Mouse (Mus musculus) urinary bladder, postnatal 36 days (tissue): ENCODE measurements around the gene Ccdc148.
A peak's percentile ranks its signal among the peaks of the same experiment; 100 is the strongest.

Experiments used
- DNase-seq, 2 experiments: peaks; one replicate each; pipeline ENCODE4 v3.0.0; 2022; ENCODE audit warnings: low spot score in 2 of 2, mixed read lengths in 1 of 2

Gene Ccdc148

DNA sequence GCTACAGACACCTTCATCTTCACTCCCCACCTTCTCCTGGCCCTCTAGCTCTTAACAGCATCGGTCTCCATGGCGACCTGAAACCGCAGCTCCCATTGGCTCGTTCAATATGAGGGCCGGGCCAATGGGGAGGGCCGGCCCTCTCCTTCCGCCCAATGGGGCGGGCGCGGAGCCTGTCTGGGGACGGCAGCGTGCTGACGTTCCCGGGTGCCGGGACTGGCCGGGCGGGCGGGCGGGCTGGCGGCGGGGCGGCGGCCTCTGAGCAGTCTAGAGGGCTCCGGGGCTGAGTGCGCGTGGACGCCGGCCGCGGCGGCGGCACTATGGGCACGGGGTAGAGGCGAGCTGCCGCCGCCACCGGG, at the start of gene Ccdc148, which contains the start of gene Pkp4:
Ccdc148 (minus strand) TSS at position 79 of the 359 bp plus-strand sequence.
Pkp4 (plus strand) TSS at position 246 of the 359 bp plus-strand sequence.
- DNase-seq: peak; percentile 87 to 91

DNA sequence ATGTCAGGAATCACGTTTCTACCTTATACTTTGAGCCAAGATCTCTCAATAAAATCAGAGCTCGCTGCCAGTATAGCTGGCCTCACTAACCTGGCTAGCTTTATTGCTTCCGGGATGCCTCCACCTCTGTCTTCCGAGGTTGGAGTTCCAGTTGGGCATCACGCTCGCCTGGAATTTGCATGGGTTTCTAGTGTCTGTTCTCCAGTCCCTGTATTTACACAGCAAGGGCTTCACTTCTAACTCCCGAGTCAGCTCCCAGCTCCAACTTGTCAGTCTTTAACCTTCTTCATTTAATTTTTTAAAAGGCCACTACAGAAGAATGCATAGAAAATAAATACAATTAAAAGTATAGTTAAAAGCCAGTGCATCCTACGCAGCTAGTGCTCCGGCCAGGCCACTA, 47.8 kb upstream of the Ccdc148 start:
- DNase-seq: no peak

DNA sequence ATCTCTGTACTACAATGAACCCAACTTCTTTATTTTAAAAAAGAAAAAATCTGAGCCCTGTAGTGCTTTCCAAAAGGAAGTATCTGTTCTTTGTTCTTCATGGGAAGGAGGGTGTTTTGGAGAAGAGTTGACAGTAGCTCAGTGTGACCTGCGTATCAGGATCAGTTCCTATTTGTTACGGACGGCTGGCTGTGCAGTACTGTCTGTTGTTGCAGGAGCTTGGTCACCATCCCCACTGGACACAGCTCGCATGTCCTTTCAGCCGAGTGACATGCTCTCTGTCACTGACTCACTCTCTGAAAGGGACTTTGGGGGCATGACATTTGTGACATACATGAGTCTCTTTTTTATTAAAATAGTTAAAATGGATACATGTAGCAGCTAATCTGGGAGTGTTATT, 47.2 kb upstream of the Ccdc148 start:
- DNase-seq: no peak

DNA sequence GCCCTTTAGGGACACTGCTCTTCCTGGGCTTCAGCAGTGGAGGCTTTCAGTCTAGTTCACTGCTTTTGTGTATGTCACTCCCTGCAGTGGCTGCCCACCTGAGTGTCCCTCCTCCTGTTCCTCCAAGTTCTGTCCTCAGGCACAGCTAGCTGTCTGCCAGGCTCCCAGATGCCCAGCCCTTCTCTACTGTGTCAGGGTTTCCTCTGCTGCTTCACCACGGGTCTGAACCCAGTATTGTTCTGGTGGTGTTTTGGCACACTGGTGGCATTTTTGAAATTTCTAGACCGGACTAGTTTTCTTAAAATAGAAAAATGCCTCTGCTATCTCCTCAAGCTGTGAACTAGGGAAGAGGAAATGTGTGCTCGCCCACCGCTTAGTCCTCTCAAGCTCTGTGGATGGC, 46.8 kb upstream of the Ccdc148 start:
- DNase-seq: no peak

DNA sequence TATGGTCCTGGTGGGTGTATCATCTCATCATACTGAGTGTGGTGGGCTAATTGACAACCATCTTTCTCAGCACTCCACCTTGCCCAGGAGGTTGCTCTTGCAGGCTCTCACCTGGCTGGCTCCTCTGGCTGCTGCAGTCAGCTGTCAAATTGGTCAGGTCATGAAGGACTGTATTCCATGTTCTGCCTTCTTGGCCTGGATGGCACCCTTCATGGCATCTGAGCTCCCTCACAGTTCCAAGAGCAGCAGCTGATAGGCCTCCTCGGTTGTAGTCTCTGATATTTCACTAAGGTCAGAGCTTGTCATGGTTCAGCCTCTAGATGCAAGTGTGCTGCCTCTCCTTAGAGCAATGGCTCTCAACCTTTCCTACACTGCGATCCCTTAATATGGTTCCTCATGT, 45.7 kb upstream of the Ccdc148 start:
- no peak for DNase-seq

DNA sequence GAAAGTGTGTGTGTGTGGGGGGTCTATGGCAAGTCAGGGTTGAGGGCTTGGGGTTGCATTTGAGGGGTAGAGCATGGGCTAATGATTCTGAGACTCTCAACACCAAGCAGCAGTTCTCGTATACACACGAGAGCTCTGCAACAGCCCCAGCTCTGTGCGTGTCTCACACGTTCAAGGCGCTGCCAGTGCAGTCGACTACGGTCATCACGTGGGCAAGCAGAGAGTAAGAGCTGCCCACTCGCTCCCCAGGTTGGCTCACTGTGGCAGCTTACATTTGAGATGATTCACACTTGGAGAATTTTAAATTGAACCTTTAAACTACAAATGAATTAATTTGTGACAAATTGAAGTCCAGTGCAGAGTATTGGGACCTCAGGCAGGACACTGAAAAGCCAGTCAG, 44.6 kb upstream of the Ccdc148 start:
- DNase-seq: no peak

DNA sequence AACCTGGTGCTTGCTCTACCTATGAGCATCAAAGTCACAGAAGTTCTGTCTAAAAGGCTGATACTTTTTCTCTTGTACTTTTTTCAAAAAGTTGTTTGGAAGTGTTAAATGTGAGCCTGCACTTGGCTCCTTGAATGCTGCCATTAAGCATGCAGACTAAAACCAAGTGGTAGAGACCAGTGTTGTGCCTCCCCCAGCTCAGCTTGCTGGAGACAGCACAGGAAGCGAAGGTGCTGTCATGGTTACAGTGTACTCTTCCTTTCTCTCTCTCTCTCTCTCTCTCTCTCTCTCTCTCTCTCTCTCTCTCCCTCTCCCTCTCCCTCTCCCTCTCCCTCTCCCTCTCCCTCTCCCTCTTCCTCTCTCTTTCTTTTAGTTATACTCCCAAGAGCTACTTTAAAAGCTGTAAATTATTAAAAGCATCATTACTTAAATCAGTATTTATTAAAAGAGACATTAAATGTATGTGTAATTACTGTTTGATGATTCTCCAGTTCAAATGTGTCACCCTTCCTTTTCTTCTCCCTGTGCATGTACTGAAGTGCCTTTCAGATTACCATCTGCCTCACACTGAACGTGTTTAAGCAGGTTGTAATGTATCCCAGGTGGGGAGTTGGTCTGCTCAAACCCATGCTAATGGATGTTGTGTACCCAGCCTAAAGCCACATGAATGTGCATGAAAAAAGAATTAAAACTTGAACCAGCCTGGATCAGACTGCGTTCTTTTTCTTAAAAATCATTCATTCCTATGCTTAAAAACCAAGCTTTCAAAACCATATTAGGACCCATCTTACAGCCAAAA, 43.3 kb upstream of the Ccdc148 start:
- DNase-seq: no peak

DNA sequence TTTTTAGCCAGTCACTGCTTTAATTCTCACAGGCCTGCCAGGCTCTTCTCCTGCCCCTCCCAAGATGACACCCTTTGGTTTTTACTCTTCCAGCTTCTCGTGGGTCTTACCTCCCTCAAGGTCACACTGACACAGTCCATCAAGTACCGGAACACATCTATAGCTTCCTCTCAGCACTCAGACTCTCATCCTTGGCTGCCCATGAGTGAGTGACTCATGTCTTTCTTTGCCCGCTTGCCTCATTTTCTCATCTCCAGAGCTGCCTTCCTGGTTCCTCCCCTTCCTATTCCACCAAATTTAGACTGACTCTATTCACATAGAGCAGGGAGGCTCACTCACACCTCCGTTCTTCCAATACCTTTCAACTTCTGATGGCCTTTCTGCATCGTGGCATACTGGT, 42.4 kb upstream of the Ccdc148 start:
- no peak for DNase-seq

DNA sequence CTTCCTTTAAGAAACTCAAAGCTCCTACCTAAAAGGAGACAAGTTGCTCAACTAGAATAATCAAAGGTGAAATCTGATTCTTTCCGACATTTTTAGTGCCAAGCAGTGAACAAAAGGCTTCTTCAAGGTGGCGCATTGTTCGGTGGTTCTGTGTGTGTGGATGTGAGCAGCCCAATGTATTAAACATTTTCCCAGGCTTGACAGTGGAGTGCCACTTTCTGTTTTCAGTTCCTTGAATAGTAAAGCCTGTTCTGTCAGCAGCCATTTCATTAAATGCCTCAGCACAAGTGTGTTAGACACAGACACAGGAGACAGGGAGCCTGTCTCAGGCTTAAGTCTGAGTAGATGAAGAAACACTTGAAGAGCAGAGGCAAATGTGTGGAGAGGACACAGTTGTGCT, 40.0 kb upstream of the Ccdc148 start:
- DNase-seq: no peak

DNA sequence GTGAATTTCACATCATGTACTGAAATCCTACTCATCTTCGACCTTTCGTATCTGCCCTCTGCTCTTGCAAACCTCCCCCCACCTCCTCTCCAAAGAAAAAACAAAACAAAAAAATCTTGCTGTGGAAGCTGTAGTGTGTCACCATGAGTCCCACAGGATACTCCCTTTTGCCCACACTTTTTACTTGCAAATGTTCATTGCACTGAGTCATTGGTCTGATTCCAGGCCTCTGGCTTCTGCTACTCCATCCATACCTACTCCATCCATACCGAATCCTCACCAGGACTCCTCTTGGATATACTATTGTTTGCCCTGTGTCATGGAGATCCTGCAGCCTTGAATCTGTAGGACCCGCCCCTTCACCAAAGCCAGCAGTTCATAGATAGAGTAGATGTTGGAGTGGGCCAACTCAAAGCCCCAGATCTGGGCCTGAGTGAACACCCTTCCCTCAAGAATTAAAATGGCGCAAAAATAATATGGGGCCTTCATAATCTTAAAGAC, 39.0 kb upstream of the Ccdc148 start:
- DNase-seq: no peak

DNA sequence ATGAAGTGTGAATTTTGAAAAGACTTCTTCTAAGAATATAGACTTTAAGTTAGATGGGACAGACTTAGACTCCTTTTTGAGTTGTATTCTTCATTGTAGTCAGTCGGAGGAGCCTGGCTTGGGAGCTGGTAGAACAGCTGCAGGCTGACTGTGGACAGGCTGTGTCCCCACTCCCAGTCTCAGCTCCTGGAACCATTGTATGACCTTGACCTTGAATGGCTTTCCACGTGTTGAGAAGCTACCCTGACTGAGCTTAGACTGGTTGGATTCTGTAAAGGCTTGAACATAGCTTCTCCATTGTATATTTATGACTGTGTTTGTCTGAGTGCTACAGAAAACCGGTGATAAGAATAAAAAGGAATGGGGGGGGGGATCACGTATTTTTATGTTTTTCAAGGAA, 36.7 kb upstream of the Ccdc148 start:
- no peak for DNase-seq

DNA sequence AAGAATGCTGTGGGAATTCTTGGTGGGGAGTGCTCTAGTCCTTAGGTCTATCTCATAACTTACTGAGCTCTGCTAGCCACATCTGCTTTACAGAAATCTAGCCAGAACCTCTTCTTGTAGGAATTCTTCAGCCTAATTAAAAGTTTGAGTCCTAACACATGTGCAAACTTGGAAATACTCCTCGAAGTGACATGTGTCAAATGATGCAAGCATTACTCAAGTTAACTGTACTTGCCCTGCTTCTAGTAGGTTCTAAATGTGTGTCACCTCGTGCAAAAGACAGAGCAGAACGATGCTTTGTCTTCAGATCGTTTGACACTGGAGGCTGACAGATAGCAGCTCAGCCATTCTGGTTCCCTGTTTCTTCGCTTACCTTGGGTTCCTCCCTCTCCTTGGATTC, 32.6 kb upstream of the Ccdc148 start:
- no peak for DNase-seq

DNA sequence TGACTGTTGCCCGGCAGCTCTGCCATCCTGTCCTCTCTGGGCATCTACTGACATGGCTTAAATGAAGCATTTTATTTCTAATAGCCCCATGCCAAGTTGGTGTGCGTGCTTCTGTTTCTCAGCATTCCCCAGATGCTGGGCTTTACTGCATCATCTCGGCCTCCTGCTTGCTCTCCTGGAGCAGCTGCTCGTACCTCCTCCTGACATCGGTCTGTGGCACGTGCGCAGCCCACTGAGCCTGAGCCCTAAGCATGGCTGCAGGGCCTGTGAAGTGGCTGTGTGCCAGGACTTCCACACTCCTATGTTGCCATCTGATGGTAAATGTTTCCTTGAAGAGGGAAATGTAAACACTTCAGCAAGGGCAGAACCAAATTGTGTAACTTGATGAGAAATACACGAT, 31.0 kb upstream of the Ccdc148 start:
- no peak for DNase-seq

DNA sequence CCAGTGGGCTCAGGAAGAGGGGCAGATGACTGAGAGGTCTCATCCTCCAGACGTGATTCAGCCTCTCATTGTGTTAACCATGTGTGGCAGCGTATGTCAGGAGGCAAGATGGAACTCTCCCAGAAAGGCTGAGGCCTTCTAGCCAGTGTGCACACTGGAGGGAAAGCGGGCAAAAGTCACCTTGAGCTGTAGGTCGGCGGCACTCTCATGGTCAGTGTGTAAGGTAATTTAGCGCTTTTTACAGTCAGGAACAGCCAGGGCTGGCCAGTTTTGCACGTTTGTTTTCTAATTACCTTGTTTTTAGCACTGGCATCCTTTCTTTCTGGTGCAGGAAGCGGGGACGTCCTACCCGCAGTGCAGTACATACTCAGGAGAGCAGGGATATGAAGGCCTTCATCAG, 29.7 kb upstream of the Ccdc148 start:
- no peak for DNase-seq

DNA sequence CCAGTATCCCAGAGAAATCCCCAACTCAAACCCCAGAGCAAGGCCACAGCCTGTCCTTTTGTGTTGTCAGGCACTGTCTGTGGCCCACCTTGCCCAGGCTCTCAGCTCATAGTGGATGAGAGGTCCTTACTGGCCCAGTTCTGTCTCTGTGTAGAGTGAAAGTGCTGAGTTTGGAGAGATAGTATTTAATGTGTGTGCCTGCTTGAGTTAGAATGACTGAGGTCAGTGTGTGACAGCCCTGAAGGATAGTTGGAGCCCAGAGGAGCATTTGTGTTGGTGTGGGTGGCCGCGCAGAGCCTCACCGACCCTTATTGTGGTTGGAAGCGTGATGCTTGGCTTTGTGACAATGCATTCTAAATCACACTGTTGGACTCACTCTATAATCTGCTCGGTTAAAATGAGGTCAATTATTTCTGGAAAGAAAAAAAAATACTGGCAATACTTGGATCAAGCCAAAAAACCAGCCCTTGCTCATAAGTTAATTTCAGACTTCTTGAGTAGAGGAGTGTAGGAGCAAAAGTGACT, 29.2 kb upstream of the Ccdc148 start:
- DNase-seq: no peak

DNA sequence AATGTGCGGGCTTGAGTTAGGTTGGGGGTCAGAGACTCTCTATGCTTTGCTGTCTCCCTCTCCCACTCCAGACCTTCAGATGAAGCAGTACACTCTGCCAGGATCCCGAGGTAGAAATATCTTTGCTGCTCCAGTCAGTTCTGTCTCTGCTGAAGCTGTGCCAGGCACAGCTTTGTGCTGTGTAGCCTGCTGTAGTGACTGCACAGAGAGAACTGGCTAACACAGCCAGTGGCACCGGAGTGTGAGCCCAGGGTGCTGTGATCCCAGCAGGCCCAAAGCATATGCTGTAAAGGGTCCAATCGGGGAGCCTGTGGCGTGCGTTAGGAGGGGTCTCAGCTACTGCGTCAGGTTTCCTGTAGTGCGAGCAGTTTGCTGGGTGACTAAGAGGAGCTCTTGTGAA, 27.8 kb upstream of the Ccdc148 start:
- DNase-seq: no peak

DNA sequence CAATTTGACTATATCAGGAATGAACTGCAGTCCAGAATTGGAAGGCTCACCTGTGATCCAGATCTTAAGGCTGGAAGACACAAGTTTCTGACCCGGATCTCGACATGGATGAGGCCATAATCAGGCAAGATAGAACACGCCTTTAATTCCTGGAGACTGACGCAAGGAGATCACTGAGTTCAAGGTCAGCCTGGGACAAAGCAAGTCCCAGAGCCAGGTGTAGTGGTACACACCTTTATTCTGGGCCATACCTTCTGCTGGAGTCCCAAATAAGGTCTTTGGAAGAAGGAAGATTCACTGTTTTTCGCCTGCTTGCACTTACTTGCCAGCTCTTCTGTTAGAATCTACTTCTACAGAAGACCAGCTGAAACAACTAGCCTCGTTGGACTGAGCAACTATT, 26.5 kb upstream of the Ccdc148 start:
- DNase-seq: no peak

DNA sequence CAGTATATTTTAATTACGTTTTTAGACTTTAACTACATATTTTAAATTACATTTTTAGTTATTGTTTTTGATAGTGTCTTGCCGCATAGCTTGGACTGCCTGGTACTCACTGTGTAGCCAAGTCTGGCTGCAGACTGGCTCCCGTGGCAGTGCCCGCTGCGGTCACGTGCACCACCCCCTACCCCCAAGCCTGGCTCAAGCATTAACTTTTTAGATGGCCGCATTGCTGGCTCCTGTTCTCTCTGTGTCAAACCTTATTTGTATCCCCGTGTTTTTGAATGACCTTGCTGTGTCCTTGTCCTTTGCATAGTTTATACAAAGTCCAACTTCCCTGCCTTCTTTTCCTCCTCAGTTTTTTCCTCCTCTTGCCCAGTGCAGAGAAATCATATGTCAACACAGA, 25.6 kb upstream of the Ccdc148 start:
- DNase-seq: no peak

DNA sequence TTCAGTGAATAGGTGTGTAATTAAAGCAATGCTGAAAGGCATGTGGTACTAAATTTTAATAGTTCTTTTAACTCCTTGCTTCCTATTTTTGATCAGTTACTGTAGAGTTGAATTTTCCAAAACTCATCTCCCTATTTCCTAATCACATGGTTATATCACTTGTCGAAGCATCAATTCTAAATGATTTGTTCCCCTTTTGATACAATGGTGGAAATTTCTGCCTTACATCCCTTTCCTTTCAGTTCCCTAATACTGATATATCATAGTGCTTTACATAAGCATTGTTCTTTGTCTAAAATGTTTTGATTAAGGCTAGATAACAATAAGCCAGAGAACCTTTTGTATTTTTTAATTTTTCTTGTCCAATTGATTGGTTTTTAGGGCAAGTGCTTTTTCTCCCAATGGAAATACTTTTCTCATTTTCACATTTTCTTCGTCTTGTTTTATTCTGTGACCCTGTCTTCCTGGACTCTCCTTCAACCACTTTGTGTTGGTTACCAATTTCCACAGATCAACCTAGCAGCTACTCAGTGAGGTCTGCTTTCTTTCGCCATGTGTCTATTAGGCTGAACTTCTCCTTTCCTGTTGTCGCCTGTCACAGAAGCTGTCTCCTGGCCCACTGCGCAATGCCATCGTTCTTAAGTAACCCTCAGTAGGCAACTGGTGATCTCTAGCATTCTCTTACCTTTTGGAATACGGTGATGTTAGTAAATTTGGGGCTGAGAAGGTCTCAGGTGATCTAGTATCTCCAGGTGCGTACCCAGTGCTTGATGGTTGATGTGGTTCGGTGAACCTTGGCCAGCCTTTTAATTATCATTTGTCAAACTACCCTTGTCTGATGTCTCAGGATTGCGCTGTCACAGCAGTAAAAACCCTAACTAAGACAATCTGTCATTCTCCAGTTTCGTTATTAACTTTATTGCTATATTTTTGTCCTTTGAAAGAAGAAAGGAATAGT, 23.9 kb upstream of the Ccdc148 start:
- DNase-seq: no peak

DNA sequence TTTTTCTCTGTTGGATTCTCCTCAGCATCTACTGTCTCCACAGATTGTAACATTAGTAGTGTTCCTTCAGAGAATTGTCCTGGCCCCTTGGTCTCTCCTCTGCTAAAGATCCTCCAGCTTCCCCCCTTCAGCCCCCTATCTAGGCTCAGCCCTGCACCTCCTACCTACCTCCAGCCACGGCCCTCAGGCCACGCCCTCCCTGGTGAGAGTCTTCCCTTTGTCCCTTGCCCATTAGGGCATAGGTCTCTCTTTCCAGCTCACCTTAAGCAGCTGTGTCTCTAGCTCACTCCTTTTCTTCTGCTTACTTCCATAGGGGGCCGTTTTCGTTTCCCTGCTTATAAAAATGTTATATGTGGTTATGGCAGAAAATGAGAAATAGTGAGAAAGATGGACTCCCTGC, 23.1 kb upstream of the Ccdc148 start:
- no peak for DNase-seq

DNA sequence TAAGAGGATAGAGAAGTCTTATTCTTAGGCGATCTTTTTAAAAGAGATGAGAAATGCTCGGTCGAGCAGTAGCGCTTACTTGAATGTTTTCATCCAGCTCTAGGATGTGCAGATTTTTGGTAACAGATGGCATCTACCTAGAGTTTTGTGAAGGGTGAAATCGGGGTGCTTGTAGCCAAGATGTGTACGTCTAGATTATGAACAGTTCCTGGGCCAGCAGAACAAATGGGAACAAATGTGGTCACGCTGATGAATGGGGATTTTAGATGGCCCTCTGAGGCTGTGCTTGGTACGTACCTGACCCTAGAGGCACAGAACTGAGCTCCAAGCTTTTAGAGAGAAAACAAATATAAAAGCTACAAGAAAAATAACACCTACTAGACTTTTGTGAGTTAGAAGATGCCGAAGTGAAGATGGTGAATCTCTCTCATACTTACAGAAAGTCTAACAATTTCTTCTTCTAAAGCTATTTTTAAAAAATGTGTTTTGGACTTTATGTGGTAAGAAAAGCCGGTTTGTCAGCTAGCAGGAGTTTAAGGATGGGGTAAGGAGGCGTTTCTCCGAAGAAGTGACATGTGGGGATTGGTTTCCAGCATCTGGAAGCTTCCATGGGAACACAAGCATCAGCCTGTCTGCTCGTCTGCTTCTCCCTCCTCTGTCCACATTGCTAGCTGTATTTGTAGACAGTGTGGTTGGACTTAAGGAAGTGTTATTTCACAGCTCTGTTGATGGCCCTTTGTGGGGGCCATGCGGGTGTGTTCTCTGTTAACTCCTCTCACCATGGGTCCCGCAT, 21.0 kb upstream of the Ccdc148 start:
- no peak for DNase-seq

DNA sequence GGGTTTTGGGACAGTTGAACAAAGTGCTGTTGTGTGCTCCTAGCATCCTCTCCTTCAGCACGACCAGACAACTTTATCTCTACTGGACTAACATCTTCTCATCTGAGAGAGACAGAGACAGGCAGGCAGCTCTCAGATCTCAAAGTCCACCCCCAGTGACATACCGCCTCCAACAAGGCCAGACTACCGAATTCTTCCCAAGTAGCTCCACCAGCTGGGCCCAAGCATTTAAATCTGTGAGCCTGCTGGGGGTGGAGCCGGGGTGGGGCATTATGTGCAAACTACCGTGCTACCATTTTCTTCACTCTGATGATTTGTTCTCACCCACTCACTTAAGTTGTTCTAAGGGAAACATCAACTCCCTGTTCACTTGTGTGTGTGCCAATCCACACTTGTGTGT, 19.0 kb upstream of the Ccdc148 start:
- no peak for DNase-seq
